11 mouse cellular contexts compared by ENCODE assay signal in genomic region chr14:32956486-32956885, GRCm38 (mm10). TPM values are rescaled to one million over a fixed set of nuclear protein-coding genes. Genes with fewer than 3 reads are reported as not detected.
DNase-seq lines count a peak whose midpoint lies in the region; ATAC-seq and TF ChIP-seq lines count a peak whose summit lies in the region.
"Had no signal": no experiment of that assay in that cellular context is flagged by ENCODE, and none has a peak within 500 bp of the region (broad histone marks: within the 10 kb centered on the region; RNA-seq: fewer than 3 reads in every experiment).

No protein-coding gene starts in this region.

- no peaks in the 10 kb centered on the region for H3K27me3 ChIP-seq in hindbrain, embryonic 14.5 days (ENCODE audit: control insufficient read depth, insufficient read depth, low read length)
- no peaks in the 10 kb centered on the region for H3K27me3 ChIP-seq in hindbrain, embryonic 11.5 days (ENCODE audit: control insufficient read depth, insufficient read depth, low read length)
- H3K27me3 ChIP-seq in heart, postnatal 0 days (ENCODE audit: control insufficient read depth, insufficient read depth, low read length), result no peaks in the 10 kb centered on the region
- no peaks in the 10 kb centered on the region for H3K27me3 ChIP-seq in liver, postnatal 0 days (ENCODE audit: insufficient read depth, low read length)

- peak; percentile 51; the same call in 1 of the 2 replicates for ATAC-seq in hindbrain, embryonic 14.5 days (ENCODE audit: low FRiP score)
- ATAC-seq in hindbrain, embryonic 11.5 days (ENCODE audit: low FRiP score), result no peak
- peak; percentile 94 for ATAC-seq in heart, postnatal 0 days (ENCODE audit: insufficient read depth, low read depth)
- no peak for ATAC-seq in liver, postnatal 0 days
- no peak for ATAC-seq in monocyte, adult 5-6 weeks (replicated peaks; ENCODE audit: insufficient number of reproducible peaks, low FRiP score, low TSS enrichment, poor library complexity, severe bottlenecking)

- no peak overlapping the region for H3K4me3 ChIP-seq in hindbrain, embryonic 14.5 days (replicated peaks; ENCODE audit: low read length)
- H3K4me3 ChIP-seq in hindbrain, embryonic 11.5 days (ENCODE audit: low read depth, low read length), result no peak overlapping the region
- H3K4me3 ChIP-seq in heart, postnatal 0 days (ENCODE audit: low read depth, low read length), result peak overlapping the region; percentile 16; the same call in 1 of the 2 replicates
- H3K4me3 ChIP-seq in liver, postnatal 0 days (ENCODE audit: low read depth, low read length), result no peak overlapping the region
- H3K4me3 ChIP-seq: neural tube, embryonic 13.5 days had no signal

- H3K4me2 ChIP-seq in hindbrain, embryonic 14.5 days (replicated peaks), result no peak overlapping the region
- no peak overlapping the region for H3K4me2 ChIP-seq in hindbrain, embryonic 11.5 days (replicated peaks; ENCODE audit: low read depth, low read length)
- peak overlapping the region; percentile 29 for H3K4me2 ChIP-seq in heart, postnatal 0 days (ENCODE audit: low read depth, low read length)
- H3K4me2 ChIP-seq in liver, postnatal 0 days (ENCODE audit: low read depth, low read length), result no peak overlapping the region
- H3K4me2 ChIP-seq: neural tube, embryonic 13.5 days had no signal

- peak; percentile 48; the same call in 1 of the 2 replicates for TF ChIP-seq EP300 in heart, postnatal 0 days (IDR thresholded peaks at IDR 0.05; ENCODE audit: low read depth)
- TF ChIP-seq EP300 in liver, postnatal 0 days (IDR thresholded peaks at IDR 0.05; ENCODE audit: low read depth), result no peak

- WGBS in hindbrain, embryonic 14.5 days, result 63% methylated on average over 8 of the region's 8 CpGs
- WGBS in hindbrain, embryonic 11.5 days, result 86% methylated on average over 8 of the region's 8 CpGs
- WGBS in heart, postnatal 0 days, result 18% methylated on average over 8 of the region's 8 CpGs
- WGBS in liver, postnatal 0 days (ENCODE audit: insufficient replicate concordance), result 71% methylated on average over 8 of the region's 8 CpGs

- H3K4me1 ChIP-seq in hindbrain, embryonic 14.5 days (replicated peaks; ENCODE audit: control insufficient read depth, insufficient read depth, low read length), result peaks cover 9% of the 10 kb centered on the region; the same call in 1 of the 2 replicates
- no peaks in the 10 kb centered on the region for H3K4me1 ChIP-seq in hindbrain, embryonic 11.5 days (replicated peaks; ENCODE audit: control insufficient read depth, insufficient read depth, low read length)
- H3K4me1 ChIP-seq in heart, postnatal 0 days (ENCODE audit: control insufficient read depth, insufficient read depth), result peaks cover 36% of the 10 kb centered on the region
- no peaks in the 10 kb centered on the region for H3K4me1 ChIP-seq in liver, postnatal 0 days (ENCODE audit: insufficient read depth)

- no peaks in the 10 kb centered on the region for H3K36me3 ChIP-seq in hindbrain, embryonic 14.5 days (replicated peaks; ENCODE audit: control insufficient read depth, insufficient read depth)
- H3K36me3 ChIP-seq in hindbrain, embryonic 11.5 days (ENCODE audit: control insufficient read depth, insufficient read depth, low read length), result no peaks in the 10 kb centered on the region
- H3K36me3 ChIP-seq in heart, postnatal 0 days (replicated peaks; ENCODE audit: control insufficient read depth, insufficient read depth, low read length), result no peaks in the 10 kb centered on the region
- H3K36me3 ChIP-seq in liver, postnatal 0 days (replicated peaks; ENCODE audit: insufficient read depth, low read length), result 0 out of 2 replicates have a peak, but pooled peaks cover 2% of the 10 kb centered on the region
- H3K36me3 ChIP-seq: neural tube, embryonic 13.5 days had no signal

- no peak overlapping the region for H3K9ac ChIP-seq in hindbrain, embryonic 14.5 days
- H3K9ac ChIP-seq in hindbrain, embryonic 11.5 days (ENCODE audit: low read depth, low read length), result no peak overlapping the region
- no peak overlapping the region; the same call in 1 of the 2 replicates for H3K9ac ChIP-seq in heart, postnatal 0 days (replicated peaks; ENCODE audit: low read depth, low read length)
- no peak overlapping the region for H3K9ac ChIP-seq in liver, postnatal 0 days (replicated peaks)
- H3K9ac ChIP-seq: liver, embryonic 14.5 days; neural tube, embryonic 13.5 days had no signal

- H3K27ac ChIP-seq in hindbrain, embryonic 14.5 days, result no peak overlapping the region
- H3K27ac ChIP-seq in hindbrain, embryonic 11.5 days (ENCODE audit: low read depth, low read length), result no peak overlapping the region
- H3K27ac ChIP-seq in heart, postnatal 0 days (ENCODE audit: low read depth), result peak overlapping the region; percentile 84
- H3K27ac ChIP-seq in liver, postnatal 0 days (ENCODE audit: low read depth), result no peak overlapping the region
- H3K27ac ChIP-seq: liver, embryonic 14.5 days; neural tube, embryonic 13.5 days had no signal

- DNase-seq in hindbrain, embryonic 14.5 days (ENCODE audit: low spot score), result peak; percentile 50
- no peak for DNase-seq in hindbrain, embryonic 11.5 days (ENCODE audit: low spot score)
- DNase-seq in right cerebral cortex, postnatal 10 days (ENCODE audit: low spot score in 2 of 2), result peak; percentile 41 to 52
- no peak for DNase-seq in right cerebral cortex, postnatal 36 days (ENCODE audit: low spot score in 2 of 2)
- peak; percentile 90 for DNase-seq in heart, postnatal 0 days (ENCODE audit: low spot score)
- DNase-seq in lung, postnatal 4 days, result peak; percentile 54 to 85
- no peak for DNase-seq in liver, postnatal 0 days

- H3K9me3 ChIP-seq in hindbrain, embryonic 14.5 days (ENCODE audit: control insufficient read depth, low read length), result no peaks in the 10 kb centered on the region
- H3K9me3 ChIP-seq in hindbrain, embryonic 11.5 days (ENCODE audit: control insufficient read depth, low read length), result no peaks in the 10 kb centered on the region
- no peaks in the 10 kb centered on the region for H3K9me3 ChIP-seq in heart, postnatal 0 days (replicated peaks; ENCODE audit: control insufficient read depth, low read length)
- H3K9me3 ChIP-seq in liver, postnatal 0 days (ENCODE audit: low read length), result no peaks in the 10 kb centered on the region
- H3K9me3 ChIP-seq: neural tube, embryonic 13.5 days had no signal

- TF ChIP-seq CTCF in heart, postnatal 0 days (IDR thresholded peaks at IDR 0.05; ENCODE audit: low read depth), result no peak
- no peak for TF ChIP-seq CTCF in liver, postnatal 0 days (IDR thresholded peaks at IDR 0.05; ENCODE audit: low read depth)

RNA-seq across cellular contexts. Expression of gene Lrrc18, which starts 34.7 kb away (rescaled TPM):
- 0.22 and 0.48 TPM in 2 replicates for polyA plus RNA-seq in hindbrain, embryonic 14.5 days (2014; fragmentation: Nextera tagmentation; extraction: Ambion mirVana)
- 0.36 and 0.86 TPM in 2 replicates for polyA plus RNA-seq in hindbrain, embryonic 11.5 days (2014; fragmentation: Nextera tagmentation; extraction: Ambion mirVana)
- 0.38 TPM in 1 of 2 replicates, not detected in the other for total RNA-seq in heart, postnatal 0 days (2014; rRNA removed; ENCODE audit: low replicate concordance)
- 0.14 and 0.18 TPM in 2 replicates for polyA plus RNA-seq in heart, postnatal 0 days (2015; fragmentation: Nextera tagmentation; extraction: Ambion mirVana)
- polyA plus RNA-seq in liver, postnatal 0 days (2015; fragmentation: Nextera tagmentation; extraction: Ambion mirVana), result 0.06 and 0.11 TPM in 2 replicates
- 0.58 to 1.6 TPM (median 0.75 TPM) in 3 replicates for total RNA-seq in monocyte, adult 5-6 weeks (2017)
- total RNA-seq: MEL had no signal

Comparison
In these comparisons a context has a peak if more than half of its experiments do, and no peak if none do; other contexts are left out.
1. ATAC-seq: peak in hindbrain, embryonic 14.5 days (single experiment) and heart, postnatal 0 days (single experiment); none in hindbrain, embryonic 11.5 days (single experiment), liver, postnatal 0 days (single experiment) and monocyte, adult 5-6 weeks (single experiment).
2. DNase-seq: peak in hindbrain, embryonic 14.5 days (single experiment), right cerebral cortex, postnatal 10 days (2 of 2), heart, postnatal 0 days (single experiment) and lung, postnatal 4 days (2 of 2); none in hindbrain, embryonic 11.5 days (single experiment), right cerebral cortex, postnatal 36 days (0 of 2) and liver, postnatal 0 days (single experiment).